Mouse (Mus musculus) T-helper 1 cell (primary cell): ENCODE measurements around the gene Rnf41.

ENCODE experiments used
- in situ Hi-C: fragments of 300-600 bp; cut with MboI, MseI; formaldehyde crosslinking; loops from one replicate; pipeline ENCODE4 v1.15.1; 2025; ENCODE audit warnings: high pct_unique_total_duplicates

Gene Rnf41

GRCm38 (mm10) chr10:128385902-128386301 is 25.6 kb upstream of the Rnf41 start:
- in situ Hi-C loops, result loop anchor here (5.0 kb wide), 1 partner anchor 51 kb away; no protein-coding TSS in a partner anchor

DNA sequence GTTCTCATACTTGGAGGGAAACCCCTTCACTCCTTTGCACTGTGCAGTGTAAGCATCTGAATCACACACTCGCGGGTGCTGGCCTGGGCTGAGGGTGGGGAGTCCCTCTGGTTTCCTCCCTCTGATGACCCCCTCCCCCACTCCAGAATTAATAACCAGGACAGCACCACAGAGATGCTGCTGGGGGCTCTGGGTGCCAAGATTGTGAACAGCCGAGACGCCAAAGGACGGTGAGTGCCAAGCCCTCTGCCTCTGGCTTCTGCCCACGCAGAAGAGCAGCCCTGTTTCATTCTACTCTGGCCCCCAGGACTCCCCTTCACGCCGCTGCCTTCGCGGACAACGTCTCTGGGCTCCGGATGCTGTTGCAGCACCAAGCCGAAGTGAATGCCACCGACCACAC is 22.5 kb upstream of the Rnf41 start:
- in situ Hi-C loops, result loop anchor here (5.0 kb wide), 1 partner anchor 48 kb away; no protein-coding TSS in a partner anchor

GRCm38 (mm10) chr10:128389570-128389969 is 21.9 kb upstream of the Rnf41 start:
- in situ Hi-C loops, result loop anchor here (5.0 kb wide), 1 partner anchor 48 kb away; no protein-coding TSS in a partner anchor

- in situ Hi-C loops, result no loop called here
Observed at GRCm38 (mm10) chr10:128390366-128390765, 21.1 kb upstream of the Rnf41 start.

DNA sequence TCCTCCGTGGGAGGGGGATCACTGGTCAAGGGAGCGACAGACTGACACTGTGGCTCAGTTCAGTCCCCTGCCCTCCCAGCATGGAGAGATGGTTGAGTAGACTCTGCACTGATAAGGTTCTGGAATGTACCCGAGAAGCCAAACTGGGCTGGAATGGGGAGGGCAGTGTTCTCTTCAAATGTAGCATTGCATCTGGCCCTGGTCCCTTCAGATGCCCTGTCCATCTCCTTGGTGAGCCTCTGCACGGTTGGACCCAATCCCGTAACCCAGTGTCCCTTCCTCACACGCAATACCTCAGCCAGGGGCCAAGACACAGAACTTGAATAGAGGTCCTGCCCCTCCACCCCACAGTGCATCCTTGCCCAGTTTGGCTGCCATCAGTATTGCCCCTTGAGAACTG is 19.6 kb upstream of the Rnf41 start:
- in situ Hi-C loops, result no loop called here

DNA sequence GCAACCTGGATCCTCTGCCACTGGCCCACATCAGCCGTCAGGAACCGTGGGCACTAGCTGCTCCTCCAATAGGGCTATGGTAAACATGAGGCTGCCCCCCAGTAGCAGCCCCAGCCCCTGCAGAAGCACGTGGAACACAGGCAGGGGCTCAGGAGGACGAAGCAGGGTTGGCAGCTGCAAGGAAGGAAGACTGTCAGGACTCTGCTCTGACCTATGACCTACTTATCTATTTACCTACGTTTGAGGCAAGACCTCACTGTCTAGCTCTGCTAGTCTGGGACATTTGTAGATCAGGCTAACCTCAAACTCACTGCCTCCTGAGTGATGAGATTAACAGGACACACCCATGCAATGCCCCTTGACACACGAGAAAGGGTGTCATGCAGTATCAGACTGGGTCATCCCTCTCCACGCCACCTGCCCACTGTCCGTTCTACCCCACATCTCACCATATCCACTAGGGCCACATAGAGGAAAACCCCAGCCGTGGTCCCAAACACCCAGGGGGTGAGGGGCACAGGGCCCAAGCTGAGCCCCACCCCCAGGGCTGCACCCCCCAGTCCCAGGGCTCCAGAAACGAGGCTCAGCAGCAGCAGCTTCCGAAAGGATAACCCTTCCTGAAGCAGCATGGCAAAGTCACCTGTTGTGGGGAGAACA is 15.3 kb upstream of the Rnf41 start:
- in situ Hi-C loops, result no loop called here

DNA sequence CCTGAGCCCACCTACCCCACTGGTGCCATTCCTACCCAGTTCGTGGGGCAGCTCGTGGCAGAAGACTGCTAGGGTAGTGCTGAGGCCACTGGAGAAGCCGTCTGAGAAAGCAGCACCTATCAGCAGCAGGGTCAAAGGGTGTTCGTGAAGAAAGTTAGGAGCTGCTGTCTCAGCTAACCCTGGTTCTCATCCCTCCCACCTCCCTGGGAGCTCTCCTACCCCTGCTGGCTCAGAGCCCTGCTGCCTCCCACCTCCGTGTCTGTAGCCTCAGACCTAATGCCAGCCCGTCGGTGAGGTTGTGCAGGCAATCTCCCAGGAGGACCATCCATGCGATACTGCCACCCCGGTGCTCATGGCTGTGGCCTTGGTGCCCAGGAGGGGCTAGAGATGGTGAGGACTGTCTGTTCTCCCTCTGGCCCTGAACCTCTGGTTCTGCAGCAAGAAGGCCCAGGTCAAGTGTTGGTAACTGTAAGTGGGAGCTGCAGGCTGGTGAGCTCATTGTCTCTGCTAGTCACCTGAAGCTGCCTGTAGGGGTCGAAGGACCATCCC is 14.7 kb upstream of the Rnf41 start:
- in situ Hi-C loops, result no loop called here

- in situ Hi-C loops, result no loop called here
Observed at GRCm38 (mm10) chr10:128397466-128397865, 14.0 kb upstream of the Rnf41 start.

DNA sequence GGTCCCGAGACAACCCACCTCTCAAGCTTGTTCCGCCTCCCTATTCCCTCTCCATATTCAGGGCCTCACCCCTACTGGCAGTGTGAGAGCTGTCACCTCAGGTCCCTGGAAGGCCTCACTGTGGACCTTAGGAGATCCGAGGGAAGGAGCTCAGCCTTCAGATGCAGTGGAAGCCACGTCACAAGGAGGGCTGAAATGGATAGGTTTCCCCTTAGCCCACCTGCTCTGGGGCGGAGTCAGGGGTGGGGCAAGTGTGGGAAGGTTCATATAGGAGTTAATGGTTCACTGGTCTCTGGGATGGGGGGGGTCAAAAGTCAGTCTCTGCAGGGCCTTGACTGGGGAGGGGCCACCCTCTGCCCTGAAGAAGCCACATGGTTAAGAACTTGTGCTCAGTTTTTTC is 11.1 kb upstream of the Rnf41 start:
- in situ Hi-C loops, result no loop called here

DNA sequence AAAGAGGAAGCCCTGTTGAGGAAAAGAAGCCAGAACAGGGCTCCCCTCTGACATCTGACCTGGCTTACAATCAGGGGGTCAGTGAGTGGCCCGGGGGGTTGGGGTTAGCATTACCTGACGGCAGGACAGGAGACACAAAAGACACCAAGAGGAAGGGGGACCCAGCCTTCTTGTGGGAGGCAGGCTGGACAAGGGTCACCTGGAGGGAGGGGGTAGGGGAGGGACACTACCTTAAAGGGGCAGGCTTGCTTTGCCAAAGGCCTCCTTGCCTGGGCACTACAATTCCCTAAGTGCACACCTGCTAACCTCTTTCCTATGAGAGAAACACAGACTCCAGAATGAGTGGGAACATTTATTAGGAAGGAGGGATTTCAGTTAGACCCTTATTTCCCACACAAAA is 10.4 kb upstream of the Rnf41 start, which contains the start of gene Slc39a5:
Gene Slc39a5, minus strand, starts transcription at position 174 of the 400 bp plus-strand sequence.
- in situ Hi-C loops, result no loop called here

GRCm38 (mm10) chr10:128401638-128402037 is 9.8 kb upstream of the Rnf41 start:
- in situ Hi-C loops, result no loop called here

DNA sequence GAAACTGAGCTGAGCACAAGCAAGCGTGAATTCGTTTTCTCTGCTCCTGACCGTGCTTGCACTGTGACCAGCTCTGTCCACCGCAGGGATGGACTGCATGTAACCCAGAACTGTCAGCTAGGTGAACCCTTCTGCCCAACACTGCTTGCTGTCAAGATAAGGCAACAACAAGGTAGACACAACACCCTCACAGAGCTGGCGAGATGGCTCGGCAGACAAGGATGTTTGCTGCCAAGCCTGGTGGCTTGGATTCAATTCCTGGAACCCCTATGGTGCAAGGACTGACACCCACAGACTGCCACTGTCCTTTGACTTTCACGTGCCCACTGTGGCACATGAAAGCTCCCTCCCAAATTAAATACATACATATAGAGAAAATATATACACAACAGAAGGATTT is 7.5 kb upstream of the Rnf41 start:
- in situ Hi-C loops, result no loop called here

- in situ Hi-C loops, result no loop called here
Observed at GRCm38 (mm10) chr10:128408591-128409535, 2.6 kb upstream of the Rnf41 start.

GRCm38 (mm10) chr10:128409692-128410559 is 1.5 kb upstream of the Rnf41 start:
- in situ Hi-C loops, result no loop called here

DNA sequence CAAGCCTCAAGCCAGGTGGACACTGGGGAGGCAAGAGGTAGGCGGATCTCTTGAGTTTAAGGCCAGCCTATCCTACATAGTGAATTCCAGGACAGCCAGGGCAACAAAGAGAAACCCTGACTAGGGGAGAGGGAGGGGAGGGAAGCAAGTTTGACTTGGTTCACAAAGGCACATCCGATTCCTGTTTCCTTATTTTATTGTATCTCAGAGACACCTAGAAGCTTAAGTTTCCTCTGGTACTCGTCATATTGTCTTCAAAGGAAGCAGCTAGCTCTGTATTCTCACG is 954 bp upstream of the Rnf41 start:
- in situ Hi-C loops, result no loop called here

- in situ Hi-C loops, result no loop called here
Observed at GRCm38 (mm10) chr10:128412055-128412381, 561 bp downstream of the Rnf41 start.

GRCm38 (mm10) chr10:128412558-128412957 is 1.1 kb downstream of the Rnf41 start:
- in situ Hi-C loops, result no loop called here

DNA sequence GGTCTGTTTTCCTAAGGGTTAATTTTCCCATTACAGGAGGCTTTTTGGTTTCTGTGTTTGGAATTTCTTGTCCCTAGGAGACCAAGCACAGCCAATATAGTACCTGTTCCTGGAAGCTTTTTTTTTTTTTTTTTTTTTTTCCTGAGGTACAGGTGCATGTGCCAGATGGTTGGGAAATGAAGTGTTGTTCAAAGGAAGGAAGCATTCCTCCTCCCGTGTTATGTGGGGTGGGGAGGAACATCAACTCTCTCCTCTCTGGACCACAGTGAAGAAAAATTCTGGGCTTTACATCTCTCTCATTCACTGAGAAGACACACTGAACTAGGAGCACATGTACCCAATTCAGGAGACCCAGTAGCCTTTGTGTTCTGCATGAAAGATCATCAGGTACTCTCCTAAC is 1.6 kb downstream of the Rnf41 start:
- in situ Hi-C loops, result no loop called here

DNA sequence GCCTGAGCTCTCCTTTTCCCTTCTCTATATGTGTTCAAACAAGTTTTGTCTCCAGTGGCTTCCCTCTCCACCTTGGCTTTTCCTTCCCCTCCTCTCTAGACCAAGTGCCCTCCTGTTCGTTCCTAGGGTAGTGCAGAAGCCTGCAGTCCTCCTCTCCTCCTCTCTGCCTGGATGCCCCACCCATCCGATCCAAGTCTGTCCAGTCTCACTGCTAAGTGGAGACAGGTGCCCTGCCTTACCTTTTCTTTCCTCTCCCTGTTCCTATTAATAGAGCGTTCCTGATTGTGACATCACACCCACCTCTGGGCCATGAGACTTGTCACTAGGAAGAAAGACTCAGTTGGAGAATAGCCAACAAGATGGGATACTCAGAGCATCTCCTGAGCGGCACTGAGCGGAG is 3.4 kb downstream of the Rnf41 start:
- in situ Hi-C loops, result no loop called here

DNA sequence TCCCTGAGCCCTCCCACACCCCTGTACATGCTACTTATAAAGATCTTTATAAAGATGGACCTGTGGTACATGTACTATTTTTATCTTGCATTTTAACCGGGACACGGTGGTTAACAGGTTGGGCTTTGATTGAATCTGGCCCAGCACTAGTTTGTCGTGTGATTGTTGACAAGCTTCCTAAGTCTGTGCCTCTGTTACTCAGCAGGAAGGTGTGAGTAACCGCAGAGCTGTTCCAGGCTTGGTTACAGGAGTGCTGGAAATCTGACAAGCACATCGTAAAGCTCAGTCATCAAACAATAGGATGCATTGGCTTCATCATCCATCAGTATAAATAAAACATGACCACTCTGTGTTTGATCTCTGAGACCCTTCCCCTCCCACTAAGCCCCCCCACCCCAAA is 11.0 kb downstream of the Rnf41 start:
- in situ Hi-C loops, result no loop called here

DNA sequence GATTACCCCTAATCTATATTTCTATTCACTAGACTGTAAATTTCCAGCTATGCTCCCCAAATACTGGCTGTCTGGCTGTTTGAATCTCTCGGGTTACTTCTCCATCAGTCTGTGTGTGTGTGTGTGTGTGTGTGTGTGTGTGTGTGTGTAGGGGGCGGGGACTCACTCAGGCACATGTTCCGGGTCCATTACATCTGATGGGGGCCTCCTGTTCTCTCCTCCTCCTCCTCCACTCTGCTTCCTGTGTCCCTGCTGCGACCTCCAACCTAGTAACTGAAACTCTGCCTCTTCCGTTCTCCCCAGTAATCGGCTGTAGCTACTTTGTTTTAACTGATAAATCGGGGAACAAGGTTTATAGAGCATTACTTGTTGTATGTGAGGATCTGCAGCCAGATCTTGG is 13.1 kb downstream of the Rnf41 start:
- in situ Hi-C loops, result no loop called here

DNA sequence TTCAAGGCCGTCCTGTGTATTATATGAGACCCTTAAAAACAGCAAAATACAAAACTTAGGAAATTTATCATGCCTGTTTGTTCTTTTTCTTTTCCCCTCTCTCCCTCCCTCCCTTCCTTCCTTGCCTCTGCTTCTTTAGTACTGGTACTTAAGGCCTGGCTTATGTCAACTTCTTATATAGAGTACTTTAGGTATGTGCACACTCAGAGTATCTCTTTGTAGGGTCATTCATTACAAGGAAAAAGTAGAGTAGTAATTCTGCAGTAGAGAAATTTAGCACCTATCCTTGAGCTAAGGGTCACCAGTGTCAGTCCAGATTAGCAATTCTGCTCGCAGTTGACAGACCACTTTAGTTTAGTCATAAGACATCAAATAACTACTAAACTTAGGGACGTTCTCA is 13.8 kb downstream of the Rnf41 start:
- in situ Hi-C loops, result no loop called here
